Mouse (Mus musculus): ENCODE results near the gene Rac2.
A peak's percentile ranks its signal among the peaks of the same experiment; 100 is the strongest.

Gene Rac2

DNA sequence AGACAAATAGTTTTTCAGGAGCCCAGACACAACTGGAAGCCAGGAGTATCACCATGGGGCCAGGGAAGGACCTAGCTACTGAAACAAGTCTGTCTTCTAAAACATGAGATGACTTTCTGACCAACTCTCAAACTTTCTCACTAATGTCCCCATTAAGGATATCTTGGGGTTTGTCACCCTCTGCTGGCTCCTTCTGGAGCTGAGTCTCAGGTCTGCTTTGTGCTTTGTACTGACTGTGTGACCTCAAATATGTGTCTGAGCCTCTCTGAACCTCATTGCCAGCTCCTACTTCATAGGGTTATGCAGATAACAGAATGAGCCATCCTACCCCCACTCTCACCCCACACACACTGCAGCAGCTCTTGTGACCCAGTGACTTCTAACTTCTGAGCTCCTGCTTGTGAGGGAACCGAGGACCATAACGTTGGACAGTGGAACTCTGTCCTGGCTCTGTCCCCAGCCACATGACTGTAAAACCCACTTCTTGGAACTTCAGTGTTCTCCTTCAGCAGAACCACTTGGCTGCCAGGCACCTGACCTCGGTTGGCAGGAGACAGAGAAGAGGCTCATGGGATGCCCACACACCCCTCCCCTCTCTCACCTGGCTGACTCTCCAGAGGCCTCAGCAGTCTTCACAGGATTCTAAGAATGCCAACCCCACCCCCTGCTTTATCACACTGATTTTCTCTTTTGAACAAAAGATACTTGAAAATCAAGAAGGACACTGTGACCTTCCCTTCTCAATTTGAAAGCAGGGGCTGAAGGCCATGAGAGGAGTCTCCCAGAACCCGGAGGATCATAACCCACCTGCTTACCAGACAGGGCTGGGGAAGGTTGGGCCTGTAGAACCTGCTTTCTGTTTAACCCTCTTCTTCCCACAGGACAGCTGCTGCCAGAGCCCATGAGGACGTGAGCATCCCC is 24.9 kb downstream of the Rac2 start:
- DNase-seq (ENCODE audit: low read depth, low spot score) = no peak

DNA sequence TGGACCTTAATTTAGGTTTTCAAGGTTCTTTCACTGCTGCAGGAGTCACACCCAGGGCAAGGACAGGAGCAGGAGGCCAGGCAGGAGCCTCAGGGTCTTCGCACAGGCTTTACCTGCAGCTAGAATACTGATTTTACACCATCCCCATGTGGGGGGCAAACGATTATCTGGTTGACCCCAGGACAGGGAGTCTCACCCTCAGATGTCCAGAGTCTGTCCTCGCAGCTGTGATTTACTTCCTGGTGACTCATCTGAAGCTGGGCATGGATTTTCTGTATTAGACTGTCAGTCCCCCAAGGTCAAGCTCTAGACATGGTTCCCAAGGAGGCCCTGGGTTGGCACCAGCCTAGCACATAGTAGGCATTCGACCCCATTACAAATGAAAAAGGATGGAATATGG is 26.5 kb downstream of the Rac2 start:
- DNase-seq (ENCODE audit: low read depth, low spot score) = no peak

DNA sequence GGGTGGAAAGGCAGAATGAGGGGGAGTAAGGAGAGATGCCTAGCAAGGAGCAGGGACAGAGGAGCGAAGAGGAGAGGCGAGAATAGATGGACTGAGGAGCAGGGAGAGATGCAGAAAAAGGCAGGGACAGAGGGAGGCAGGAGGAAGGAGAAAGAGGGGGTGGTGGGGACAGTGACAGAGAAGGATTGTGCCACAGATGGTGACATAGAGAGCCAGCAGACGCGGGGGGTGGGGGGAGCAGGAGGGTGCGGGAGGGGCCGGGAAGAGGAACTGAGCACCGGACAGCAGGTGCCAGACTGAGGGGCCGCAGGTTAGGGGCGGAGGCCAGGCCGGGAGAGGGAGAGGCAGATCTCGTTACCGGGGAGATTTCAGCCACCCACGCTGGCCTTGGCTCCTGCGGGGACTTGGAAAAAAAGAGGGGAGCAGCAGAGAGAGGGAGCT is 28.0 kb downstream of the Rac2 start, which contains the start of gene Sstr3:
Sstr3 (minus strand) TSS at position 125 of the 441 bp plus-strand sequence.
- no peak for DNase-seq (ENCODE audit: low read depth, low spot score)

DNA sequence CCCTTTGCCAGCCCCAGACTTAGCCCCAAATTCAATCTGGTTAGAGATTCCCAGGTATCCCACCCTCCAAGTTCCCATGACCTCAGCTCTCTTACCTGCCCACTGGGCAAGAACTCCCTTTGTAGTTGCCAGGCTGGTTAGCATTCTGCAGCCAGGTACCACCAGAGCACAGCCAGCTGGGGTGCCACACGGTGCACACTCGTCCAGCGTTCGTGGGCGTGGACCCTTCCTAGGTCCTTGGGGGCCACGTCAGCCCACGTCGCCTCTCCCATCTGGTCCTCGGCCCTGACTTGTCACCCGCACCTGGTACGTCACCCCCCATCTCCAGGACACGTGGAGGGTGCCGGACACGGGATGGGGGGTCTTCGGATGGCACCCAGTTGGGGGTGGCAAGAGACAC is 28.5 kb downstream of the Rac2 start:
- no peak for DNase-seq (ENCODE audit: low read depth, low spot score)

DNA sequence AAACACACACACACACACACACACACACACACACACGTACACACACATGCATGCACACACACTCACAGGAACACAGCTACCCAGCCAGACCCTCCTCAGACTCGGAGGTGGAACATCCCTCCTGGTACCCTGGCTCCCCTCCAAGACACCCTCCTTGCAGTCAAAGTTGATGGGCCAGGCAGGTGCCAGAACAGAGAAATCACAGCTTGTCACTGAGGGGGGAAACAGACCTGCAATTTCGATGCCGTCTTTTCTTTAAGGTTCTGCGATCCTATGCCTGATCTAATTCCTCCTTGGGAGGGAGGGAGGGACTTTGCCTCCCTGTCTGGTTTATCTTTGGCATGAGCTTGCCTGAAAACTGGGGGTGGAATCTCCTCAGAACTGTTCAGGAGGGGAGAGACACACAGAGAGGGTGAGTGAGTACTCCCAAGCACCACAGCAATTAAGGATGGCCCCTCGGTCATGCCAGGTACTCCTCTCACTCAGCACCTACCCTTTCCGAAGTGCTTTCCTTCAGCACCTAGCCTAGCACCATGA is 29.7 kb downstream of the Rac2 start:
- no peak for DNase-seq (ENCODE audit: low read depth, low spot score)

DNA sequence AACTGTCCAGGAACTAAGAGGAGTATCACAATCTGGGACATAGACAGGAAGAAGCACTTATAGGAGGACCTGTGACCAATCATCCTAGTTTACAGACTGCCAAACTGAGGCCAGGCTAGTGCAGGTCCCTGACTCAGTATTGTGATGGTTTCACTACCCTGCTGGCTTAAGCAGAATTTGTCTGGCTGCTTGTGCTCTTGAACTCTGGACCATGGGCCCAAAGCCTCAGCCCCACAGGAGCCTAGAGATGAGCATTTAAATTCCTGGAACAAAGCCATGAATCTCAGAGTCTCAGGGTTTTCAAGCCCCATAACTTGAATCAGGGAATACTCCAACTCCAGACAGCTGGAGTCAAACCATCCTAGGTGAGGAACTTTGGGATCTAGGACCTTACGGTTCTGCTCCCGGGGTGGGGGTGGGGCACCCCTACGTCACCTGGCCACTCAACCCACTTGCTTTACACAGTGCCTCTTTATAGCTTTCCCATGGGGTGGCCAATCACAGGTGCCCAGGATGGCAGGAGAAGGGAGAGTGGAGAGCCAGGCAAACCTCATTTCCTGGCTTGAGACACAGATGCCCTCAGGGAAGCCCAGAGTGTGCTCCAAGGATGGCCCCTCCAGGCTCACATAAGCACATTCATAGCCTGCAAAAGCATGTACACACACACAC is 30.4 kb downstream of the Rac2 start:
- no peak for DNase-seq (ENCODE audit: low read depth, low spot score)

GRCm38 (mm10) chr15:78541606-78542005 is 31.0 kb downstream of the Rac2 start:
- no peak for DNase-seq (ENCODE audit: low read depth, low spot score)

- no peak for DNase-seq (ENCODE audit: low read depth, low spot score)
These were observed 31.5 kb downstream of the Rac2 start for GRCm38 (mm10) chr15:78541036-78541435.

GRCm38 (mm10) chr15:78535723-78536421 is 36.7 kb downstream of the Rac2 start:
- no peak for DNase-seq (ENCODE audit: low read depth, low spot score)

DNA sequence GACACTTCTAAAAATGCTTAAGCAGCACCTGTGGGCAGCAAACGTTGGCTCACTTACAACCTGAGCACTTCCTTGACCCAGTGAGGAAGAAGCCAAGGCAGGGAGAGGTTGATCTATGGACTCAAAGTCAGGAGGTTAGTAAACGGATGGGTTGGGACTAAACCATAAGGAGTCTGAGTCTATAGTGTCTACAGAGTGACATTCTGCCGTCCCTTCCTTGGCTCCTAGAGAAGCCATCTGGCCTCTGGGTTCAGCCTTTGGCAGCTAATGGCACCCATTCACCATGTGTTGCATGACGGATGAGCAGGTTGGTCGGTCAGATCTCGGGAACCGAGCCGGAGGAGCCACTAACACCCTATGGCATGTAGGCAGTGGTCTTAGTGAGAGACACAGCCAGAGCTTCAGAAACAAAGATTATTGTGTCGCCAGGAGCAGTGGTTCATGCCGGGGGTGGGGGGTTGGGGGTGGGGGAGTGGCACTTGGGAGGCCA is 39.2 kb downstream of the Rac2 start:
- DNase-seq (ENCODE audit: low read depth, low spot score) = no peak

- DNase-seq (ENCODE audit: low read depth, low spot score) = no peak
These were observed 39.8 kb downstream of the Rac2 start for GRCm38 (mm10) chr15:78532566-78533345.

DNA sequence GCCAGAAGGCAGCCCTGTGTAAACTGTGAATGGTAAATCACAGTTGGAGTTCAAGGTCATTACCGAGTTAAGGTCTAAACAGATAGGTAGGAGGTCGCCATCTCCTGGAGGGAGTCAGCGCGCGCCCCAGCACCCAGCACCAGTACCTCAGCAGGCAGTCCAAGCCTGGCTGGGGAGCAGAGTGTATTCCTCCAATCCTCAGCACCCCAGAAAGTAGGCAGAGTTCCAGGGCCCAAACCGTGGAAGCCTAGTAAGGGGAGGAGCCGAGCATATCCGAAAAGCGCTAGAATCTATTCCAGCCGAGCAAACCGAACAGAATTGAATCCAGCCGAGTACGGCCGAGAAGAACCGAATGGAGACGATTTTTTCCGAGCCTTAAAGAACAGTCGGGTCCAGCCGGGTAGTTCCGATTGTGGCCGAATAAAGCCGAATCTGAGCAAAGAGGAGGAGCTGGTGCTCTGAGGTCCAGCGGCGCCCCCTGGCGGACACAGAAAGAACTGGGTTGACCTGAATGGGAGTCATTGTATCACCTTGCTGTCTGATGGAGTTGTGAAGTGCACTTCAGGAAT is 40.6 kb downstream of the Rac2 start:
- peak; percentile 75 for DNase-seq (ENCODE audit: low read depth, low spot score)

DNA sequence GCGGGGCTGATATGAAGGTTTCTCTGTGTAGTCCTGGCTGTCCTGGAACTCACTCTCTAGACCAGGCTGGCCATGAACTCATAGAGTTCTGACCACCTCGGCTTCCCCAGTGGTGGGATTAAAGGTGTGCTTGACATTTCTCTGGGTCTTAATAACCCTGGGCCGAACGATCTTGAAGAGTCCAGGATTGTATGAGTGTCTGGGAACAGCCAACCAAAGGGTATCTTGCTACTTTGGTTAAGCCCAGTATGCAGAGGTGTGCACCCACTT is 41.2 kb downstream of the Rac2 start:
- DNase-seq (ENCODE audit: low read depth, low spot score) = no peak

GRCm38 (mm10) chr15:78530671-78531450 is 41.7 kb downstream of the Rac2 start, which contains the start of gene C1qtnf6:
Gene C1qtnf6 (minus strand): TSS chr15:78531416.
- DNase-seq (ENCODE audit: low read depth, low spot score) = no peak

DNA sequence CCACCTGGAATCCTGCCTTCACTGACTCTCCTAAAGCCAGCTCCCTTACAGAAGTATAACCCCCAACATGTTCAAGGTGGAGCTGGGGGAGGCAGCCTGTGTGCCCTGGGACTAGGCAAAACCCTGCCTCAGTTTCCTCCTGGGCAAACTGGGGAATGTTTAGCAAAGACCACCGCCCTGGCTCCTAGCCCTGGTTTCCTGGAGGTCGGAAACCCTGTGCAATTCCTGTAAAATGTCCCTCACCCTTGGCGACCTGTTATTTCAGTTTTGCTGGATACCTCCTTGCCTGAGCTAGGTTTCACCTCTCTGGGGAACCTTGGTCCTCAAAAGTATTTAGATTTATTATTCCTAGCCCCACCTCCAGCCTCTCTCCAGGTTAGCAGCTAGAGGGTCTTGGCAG is 42.4 kb downstream of the Rac2 start:
- DNase-seq (ENCODE audit: low read depth, low spot score) = no peak

DNA sequence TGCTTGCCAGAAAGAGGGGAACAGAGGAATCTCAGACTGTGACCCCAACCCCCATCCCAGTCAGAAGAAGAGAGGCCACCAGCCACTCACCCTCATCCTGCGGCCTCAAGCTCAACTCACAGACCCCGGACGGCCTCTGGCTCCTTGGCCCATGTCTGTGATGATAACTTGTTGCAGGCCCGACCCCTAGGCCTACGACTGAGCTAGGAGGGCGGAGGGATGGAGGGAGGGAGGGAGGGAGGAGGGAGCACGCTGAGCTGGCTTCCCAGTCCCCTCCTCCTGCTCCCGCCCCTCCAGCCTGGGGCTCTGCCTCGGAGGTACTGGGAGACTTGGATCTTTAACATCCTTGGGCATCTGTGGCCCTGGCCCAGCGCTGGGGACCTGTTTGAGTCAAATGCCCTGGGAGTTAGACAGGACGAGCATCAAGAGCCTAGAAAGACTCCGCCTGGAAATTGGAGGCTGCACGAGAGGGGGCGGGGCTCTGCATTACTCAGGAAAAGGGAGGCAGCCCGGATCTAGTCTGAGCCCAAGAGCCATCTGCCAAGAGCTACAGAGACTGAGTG is 43.1 kb downstream of the Rac2 start:
- DNase-seq (ENCODE audit: low read depth, low spot score) = no peak

DNA sequence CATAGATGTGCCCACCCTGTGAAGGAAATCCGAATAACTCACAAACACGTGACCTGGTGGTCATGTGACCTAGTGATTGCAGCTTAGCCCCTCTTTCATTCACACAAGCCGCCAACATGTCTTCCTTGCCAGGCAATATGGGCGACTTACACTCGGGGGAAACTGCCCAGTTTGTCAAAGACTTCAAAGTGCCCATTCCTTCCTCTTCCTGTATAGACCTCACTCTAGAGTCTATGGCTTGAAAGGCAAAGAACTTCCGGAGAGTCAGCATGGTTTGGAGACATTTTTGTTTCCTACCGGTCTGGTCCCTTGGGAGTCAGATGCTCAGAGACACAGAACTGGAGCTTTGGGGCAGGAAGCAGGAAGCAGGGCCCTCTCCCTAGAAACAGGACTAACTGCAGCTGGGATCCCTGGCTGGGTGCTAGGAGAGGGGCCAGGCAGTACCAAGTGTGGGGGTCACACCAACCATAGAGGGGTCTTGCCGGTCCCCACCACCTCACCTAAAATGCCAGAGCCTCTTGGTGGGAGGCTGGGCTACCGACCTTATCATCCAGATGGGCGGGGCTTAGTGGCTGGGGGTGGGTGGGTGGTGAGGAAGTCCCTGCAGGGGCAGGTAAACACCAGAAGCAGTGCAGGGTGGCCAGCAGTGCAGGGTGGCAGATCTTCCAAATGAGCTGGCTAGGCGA is 43.7 kb downstream of the Rac2 start:
- no peak for DNase-seq (ENCODE audit: low read depth, low spot score)

- DNase-seq (ENCODE audit: low read depth, low spot score) = no peak
These were observed 44.6 kb downstream of the Rac2 start for GRCm38 (mm10) chr15:78527973-78528372.

GRCm38 (mm10) chr15:78524163-78524562 is 48.4 kb downstream of the Rac2 start:
- no peak for DNase-seq (ENCODE audit: low read depth, low spot score)
